Mouse (Mus musculus): ENCODE data around the gene Ly6g6e. TPM values are rescaled to one million over a fixed set of nuclear protein-coding genes. Genes with fewer than 3 reads are reported as not detected.
"Not testable (repeated sequence)": the region's sequence is repeated elsewhere in the genome, so short reads cannot be mapped to it uniquely, and the experiment has no call there.

Ly6g6e gene
- total and polyA plus RNA-seq, 2 experiments: 0.33 to 0.37 TPM

- H3K27ac ChIP-seq (replicated peaks; ENCODE audit: insufficient read depth, low read depth, low read length): peak overlapping the region; percentile 84
- TF ChIP-seq CTCF (IDR thresholded peaks at IDR 0.05; ENCODE audit: low read depth, low read length): no peak
- TF ChIP-seq POLR2A (IDR thresholded peaks at IDR 0.05; ENCODE audit: extremely low read depth, insufficient read depth, low read length): no peak
- peaks cover 15% of the 10 kb centered on the region for H3K4me1 ChIP-seq (ENCODE audit: control insufficient read depth, insufficient read depth, low read length)
- WGBS: under 1% methylated on average over 33 of the region's 33 CpGs
- H3K36me3 ChIP-seq (ENCODE audit: control insufficient read depth, insufficient read depth, low read length): peaks cover 27% of the 10 kb centered on the region; the same call in 1 of the 2 replicates
- no peaks in the 10 kb centered on the region for H3K27me3 ChIP-seq (ENCODE audit: control insufficient read depth, insufficient read depth, low read length)
- H3K79me2 ChIP-seq (ENCODE audit: control insufficient read depth, insufficient read depth, low read length): peaks cover 12% of the 10 kb centered on the region
- H3K4me3 ChIP-seq (ENCODE audit: insufficient read depth, low read depth, low read length): peak overlapping the region; percentile 85
- DNase-seq (ENCODE audit: extremely low read depth, low read depth, low spot score): peak; percentile 42
- peak overlapping the region; percentile 97 for H3K9ac ChIP-seq (ENCODE audit: low read depth, low read length)
These were observed 44.0 kb downstream of the Ly6g6e start for GRCm38 (mm10) chr17:35120745-35121142.

- TF ChIP-seq CTCF (IDR thresholded peaks at IDR 0.05; ENCODE audit: low read depth, low read length): no peak
- peak; percentile 61; the same call in 1 of the 2 replicates for TF ChIP-seq POLR2A (IDR thresholded peaks at IDR 0.05; ENCODE audit: extremely low read depth, insufficient read depth, low read length)
- DNase-seq (ENCODE audit: extremely low read depth, low read depth, low spot score): peak; percentile 95
- Histone ChIP-seq H3K27ac (replicated peaks; ENCODE audit: insufficient read depth, low read depth, low read length) (peak within 1 kb of the TSS; percentile 84), H3K36me3 (ENCODE audit: control insufficient read depth, insufficient read depth, low read length) (peaks cover 22% of the 10 kb centered on the region; the same call in 1 of the 2 replicates), H3K4me1 (ENCODE audit: control insufficient read depth, insufficient read depth, low read length) (peaks cover 15% of the 10 kb centered on the region), H3K27me3 (ENCODE audit: control insufficient read depth, insufficient read depth, low read length) (no peaks in the 10 kb centered on the region), H3K4me3 (ENCODE audit: insufficient read depth, low read depth, low read length) (peak within 1 kb of the TSS; percentile 85), H3K9ac (ENCODE audit: low read depth, low read length) (peak within 1 kb of the TSS; percentile 97), H3K79me2 (ENCODE audit: control insufficient read depth, insufficient read depth, low read length) (peaks cover 12% of the 10 kb centered on the region)
- under 1% methylated on average over 50 of the region's 50 CpGs for WGBS
These were observed 44.6 kb downstream of the Ly6g6e start, which contains the start of gene Gpank1 for GRCm38 (mm10) chr17:35121143-35121799. TSS of gene Gpank1 (plus strand) at chr17:35121455.

GRCm38 (mm10) chr17:35121871-35122303 is 45.2 kb downstream of the Ly6g6e start, which contains the start of gene Csnk2b:
TSS of gene Csnk2b (minus strand) at chr17:35122053.
- peak within 1 kb of the TSS; percentile 97 for H3K9ac ChIP-seq (ENCODE audit: low read depth, low read length)
- TF ChIP-seq POLR2A (IDR thresholded peaks at IDR 0.05; ENCODE audit: extremely low read depth, insufficient read depth, low read length) (no peak), CTCF (IDR thresholded peaks at IDR 0.05; ENCODE audit: low read depth, low read length) (peak; percentile 16; the same call in 1 of the 2 replicates)
- 0% methylated on average over 19 of the region's 19 CpGs for WGBS
- H3K27ac ChIP-seq (replicated peaks; ENCODE audit: insufficient read depth, low read depth, low read length): peak within 1 kb of the TSS; percentile 84
- no peaks in the 10 kb centered on the region for H3K27me3 ChIP-seq (ENCODE audit: control insufficient read depth, insufficient read depth, low read length)
- H3K4me3 ChIP-seq (ENCODE audit: insufficient read depth, low read depth, low read length): peak within 1 kb of the TSS; percentile 85
- peaks cover 12% of the 10 kb centered on the region for H3K79me2 ChIP-seq (ENCODE audit: control insufficient read depth, insufficient read depth, low read length)
- peak; percentile 54 for DNase-seq (ENCODE audit: extremely low read depth, low read depth, low spot score)
- peaks cover 19% of the 10 kb centered on the region; the same call in 1 of the 2 replicates for H3K36me3 ChIP-seq (ENCODE audit: control insufficient read depth, insufficient read depth, low read length)
- H3K4me1 ChIP-seq (ENCODE audit: control insufficient read depth, insufficient read depth, low read length): peaks cover 16% of the 10 kb centered on the region

- not testable (repeated sequence) for H3K27ac ChIP-seq (replicated peaks; ENCODE audit: insufficient read depth, low read depth, low read length)
- H3K79me2 ChIP-seq (ENCODE audit: control insufficient read depth, insufficient read depth, low read length): peaks cover 20% of the 10 kb centered on the region
- 90% methylated on average over 9 of the region's 9 CpGs for WGBS
These were observed 46.6 kb downstream of the Ly6g6e start for GRCm38 (mm10) chr17:35123287-35123686.

DNA sequence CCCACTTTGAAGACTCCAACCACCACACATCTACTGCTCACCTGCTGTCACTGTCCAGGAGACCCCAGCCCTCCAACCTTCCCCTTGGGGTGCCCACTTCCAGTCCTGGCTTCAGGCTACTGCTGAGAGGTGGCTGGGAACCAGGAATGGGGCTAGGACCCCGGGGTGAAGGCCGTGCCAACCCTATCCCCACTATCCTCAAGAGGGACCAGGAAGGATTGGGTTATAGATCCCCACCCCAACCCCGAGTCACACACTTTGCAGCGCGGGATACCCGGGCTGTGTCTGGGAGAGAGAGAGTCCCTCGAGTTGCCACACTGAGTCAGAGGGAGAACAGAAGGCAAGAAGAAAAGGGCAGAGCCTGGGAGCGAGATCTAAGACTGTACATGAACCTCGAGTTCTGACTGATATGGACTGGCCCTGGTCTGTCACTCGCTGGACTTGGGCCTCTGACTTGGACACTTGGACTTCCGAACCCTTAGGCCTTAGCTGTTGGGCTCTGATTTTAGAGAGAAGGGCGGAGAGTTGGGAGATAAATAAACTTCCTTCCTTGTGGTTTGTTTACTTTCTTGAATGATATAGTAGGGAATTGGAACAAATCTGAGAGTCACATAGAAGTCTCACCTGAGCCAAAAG is 47.7 kb downstream of the Ly6g6e start:
- peaks cover 11% of the 10 kb centered on the region; the same call in 1 of the 2 replicates for H3K36me3 ChIP-seq (ENCODE audit: control insufficient read depth, insufficient read depth, low read length)
- 85% methylated on average over 12 of the region's 12 CpGs for WGBS
- not testable (repeated sequence) for H3K9ac ChIP-seq (ENCODE audit: low read depth, low read length); H3K27ac ChIP-seq (replicated peaks; ENCODE audit: insufficient read depth, low read depth, low read length); H3K27me3 ChIP-seq (ENCODE audit: control insufficient read depth, insufficient read depth, low read length); H3K4me3 ChIP-seq (ENCODE audit: insufficient read depth, low read depth, low read length)
- peaks cover 24% of the 10 kb centered on the region for H3K79me2 ChIP-seq (ENCODE audit: control insufficient read depth, insufficient read depth, low read length)
- H3K4me1 ChIP-seq (ENCODE audit: control insufficient read depth, insufficient read depth, low read length): peaks cover 23% of the 10 kb centered on the region
- peak; percentile 38 for DNase-seq (ENCODE audit: extremely low read depth, low read depth, low spot score)

More at GRCm38 (mm10) chr17:35123287-35123686, 46.6 kb downstream of the Ly6g6e start:
- Histone ChIP-seq H3K36me3 (ENCODE audit: control insufficient read depth, insufficient read depth, low read length) (peaks cover 10% of the 10 kb centered on the region; the same call in 1 of the 2 replicates), H3K4me1 (ENCODE audit: control insufficient read depth, insufficient read depth, low read length) (peaks cover 23% of the 10 kb centered on the region)
- not testable (repeated sequence) for DNase-seq (ENCODE audit: extremely low read depth, low read depth, low spot score); H3K4me3 ChIP-seq (ENCODE audit: insufficient read depth, low read depth, low read length); H3K27me3 ChIP-seq (ENCODE audit: control insufficient read depth, insufficient read depth, low read length); H3K9ac ChIP-seq (ENCODE audit: low read depth, low read length)

DNA sequence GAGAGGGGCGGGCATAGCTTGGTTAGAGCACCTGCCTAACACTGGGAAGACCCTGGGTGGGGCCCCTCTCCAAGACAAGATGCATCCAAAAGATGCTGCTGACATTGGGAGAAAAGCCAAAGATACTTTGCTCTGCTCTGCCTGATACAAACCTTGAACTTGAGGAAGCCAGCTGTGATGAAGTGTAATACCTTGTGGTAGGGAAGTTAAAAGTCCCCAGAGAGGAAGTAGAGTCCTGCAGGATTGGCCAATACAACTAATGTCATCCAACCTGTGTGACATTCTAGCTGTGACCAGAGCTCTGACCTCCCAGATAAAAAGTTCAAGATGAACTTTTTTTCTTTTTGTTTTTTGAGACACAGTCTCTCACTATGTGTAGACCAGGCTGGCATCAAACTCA is 48.4 kb downstream of the Ly6g6e start:
- peaks cover 20% of the 10 kb centered on the region for H3K4me1 ChIP-seq (ENCODE audit: control insufficient read depth, insufficient read depth, low read length)

More for the DNA sequence above, 48.4 kb downstream of the Ly6g6e start:
- no peak for TF ChIP-seq CTCF (IDR thresholded peaks at IDR 0.05; ENCODE audit: low read depth, low read length)
- TF ChIP-seq POLR2A (IDR thresholded peaks at IDR 0.05; ENCODE audit: extremely low read depth, insufficient read depth, low read length): no peak
- DNase-seq (ENCODE audit: extremely low read depth, low read depth, low spot score): no peak
- Histone ChIP-seq H3K79me2 (ENCODE audit: control insufficient read depth, insufficient read depth, low read length) (peaks cover 24% of the 10 kb centered on the region), H3K27me3 (ENCODE audit: control insufficient read depth, insufficient read depth, low read length) (no peaks in the 10 kb centered on the region), H3K27ac (replicated peaks; ENCODE audit: insufficient read depth, low read depth, low read length) (peak overlapping the region; percentile 94), H3K9ac (ENCODE audit: low read depth, low read length) (no peak overlapping the region), H3K36me3 (ENCODE audit: control insufficient read depth, insufficient read depth, low read length) (peaks cover 7% of the 10 kb centered on the region; the same call in 1 of the 2 replicates), H3K4me3 (ENCODE audit: insufficient read depth, low read depth, low read length) (no peak overlapping the region)
- WGBS: 100% methylated on average over 1 of the region's 1 CpGs

All from liver, adult 2 months (tissue).